Mouse (Mus musculus) spleen, adult 12 weeks (tissue): ENCODE measurements around the gene Rnf180.

Source experiments
- DNase-seq: peaks from one replicate; pipeline ENCODE4 v3.0.0; 2022; ENCODE audit warnings: low spot score

Gene Rnf180

GRCm38 (mm10) chr13:105250767-105251166 lies 43.8 kb downstream of the Rnf180 start:
- no peak for DNase-seq

DNA sequence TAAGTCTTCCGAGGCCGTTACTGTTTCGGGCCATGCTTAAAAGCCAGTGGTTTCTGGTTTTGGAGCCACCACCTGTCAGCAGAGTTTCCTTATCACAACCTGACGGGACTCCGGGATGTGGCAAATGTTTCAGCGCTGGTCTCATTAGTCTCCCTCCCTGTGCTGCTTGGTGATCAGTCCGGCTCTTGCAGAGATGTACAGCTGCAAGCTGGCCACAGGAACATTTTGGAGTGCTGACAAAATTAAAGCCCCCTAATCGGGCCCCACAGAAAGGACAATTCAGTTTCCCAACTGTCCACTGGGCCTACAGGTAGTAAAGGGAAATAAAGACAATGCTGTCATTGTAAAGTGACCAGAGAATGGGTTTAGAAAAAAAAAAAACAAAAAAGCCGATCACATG lies 44.4 kb downstream of the Rnf180 start:
- no peak for DNase-seq

GRCm38 (mm10) chr13:105249599-105249998 lies 45.0 kb downstream of the Rnf180 start:
- DNase-seq = no peak

DNA sequence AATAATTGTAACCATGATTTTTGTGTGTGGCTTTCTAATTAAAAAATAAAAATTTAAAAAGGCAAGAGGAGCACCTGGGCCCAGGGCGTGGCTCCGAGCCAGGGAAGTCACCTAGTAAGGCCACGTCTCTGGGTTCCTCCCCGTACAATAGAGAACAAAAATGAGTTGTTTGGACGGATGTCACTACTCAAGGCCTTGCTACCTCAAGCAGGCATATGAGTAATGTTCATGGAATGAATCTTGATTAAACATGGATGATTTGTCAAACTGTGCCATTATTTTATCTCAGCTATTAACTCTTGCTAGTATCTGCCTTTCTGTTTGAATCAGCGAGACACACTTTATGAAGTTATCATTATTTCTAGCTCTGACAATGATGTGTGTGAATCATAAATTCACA lies 46.9 kb downstream of the Rnf180 start:
- DNase-seq = no peak

GRCm38 (mm10) chr13:105240810-105241209 lies 53.8 kb downstream of the Rnf180 start:
- DNase-seq = no peak

DNA sequence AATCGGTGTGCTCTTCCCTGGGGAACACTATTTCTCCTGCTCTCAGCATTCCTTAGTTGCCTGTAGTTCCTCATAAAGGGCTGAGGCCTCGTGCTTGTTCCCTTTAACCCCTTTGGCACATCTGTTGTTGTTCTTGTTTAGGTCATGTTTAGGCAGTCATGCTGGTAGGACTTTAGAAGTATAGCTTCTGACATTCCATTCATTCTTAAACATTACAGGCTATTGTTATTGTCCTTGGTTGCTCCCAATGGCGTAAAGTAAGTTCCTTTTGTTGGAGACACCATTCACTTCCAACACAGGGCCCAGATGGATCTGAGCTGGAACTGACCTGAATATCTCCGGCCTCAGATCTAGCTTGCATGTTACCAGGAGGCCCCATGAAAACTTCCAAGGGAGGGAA lies 67.5 kb downstream of the Rnf180 start:
- DNase-seq = no peak

GRCm38 (mm10) chr13:105224048-105224447 lies 70.6 kb downstream of the Rnf180 start:
- DNase-seq = no peak

- no peak for DNase-seq
Observed at GRCm38 (mm10) chr13:105223147-105223546, 71.5 kb downstream of the Rnf180 start.

- DNase-seq = no peak
Observed at GRCm38 (mm10) chr13:105222016-105222725, 72.4 kb downstream of the Rnf180 start.

DNA sequence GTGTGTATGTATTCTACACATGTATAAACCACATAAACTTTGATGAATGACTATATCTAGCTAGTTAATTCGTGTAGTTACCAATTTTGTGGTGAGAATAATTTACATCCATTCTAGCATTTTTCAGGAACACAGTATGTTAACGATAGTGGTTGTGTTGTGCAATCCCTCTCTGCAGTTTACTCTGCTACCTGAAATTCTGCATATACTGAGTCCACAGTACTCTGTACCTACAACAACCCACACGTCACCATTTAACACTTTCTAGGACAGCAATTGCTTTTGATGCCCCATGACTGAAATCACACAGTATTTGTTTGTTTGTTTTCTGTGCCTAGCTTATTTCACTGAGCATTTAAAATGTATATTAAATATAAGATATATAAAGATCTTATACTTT lies 83.9 kb downstream of the Rnf180 start:
- no peak for DNase-seq

DNA sequence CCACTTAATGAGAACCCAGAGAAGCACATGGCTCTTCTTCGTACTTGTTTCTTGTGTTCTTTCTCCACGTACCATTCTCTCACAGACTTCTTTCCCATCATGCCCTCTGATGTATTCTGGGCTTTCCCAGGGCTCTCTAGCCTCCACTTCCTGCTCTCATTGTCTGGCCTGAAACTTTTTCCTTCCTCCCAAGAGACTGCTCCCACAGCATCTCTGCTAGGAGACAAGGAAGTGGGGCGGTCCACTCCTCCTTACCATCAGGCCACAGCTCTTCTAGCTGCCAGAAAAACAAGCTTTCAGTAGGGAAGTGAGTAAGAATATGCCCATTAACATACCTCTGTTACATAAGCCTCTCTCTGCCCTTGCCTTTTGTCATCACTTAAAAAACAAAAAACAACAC lies 90.8 kb downstream of the Rnf180 start:
- DNase-seq = no peak

DNA sequence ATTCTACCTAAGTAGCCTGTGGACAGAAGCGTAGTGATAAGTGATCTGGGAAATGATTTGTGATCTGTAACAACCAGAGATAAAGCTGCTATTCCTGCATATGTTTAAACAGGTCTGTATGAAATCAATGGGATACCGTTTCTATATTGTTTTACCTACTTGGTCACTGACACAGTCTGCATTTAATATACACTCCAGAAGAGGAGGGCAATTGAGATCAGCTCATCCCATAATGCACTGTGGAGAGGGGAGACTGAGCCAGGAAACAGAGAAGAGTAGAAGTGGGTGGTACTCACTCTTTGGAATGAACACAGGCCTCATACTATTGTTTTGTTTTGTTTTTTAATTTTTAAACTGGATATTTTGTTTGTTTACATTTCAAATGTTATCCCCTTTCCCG lies 96.0 kb downstream of the Rnf180 start:
- DNase-seq = no peak

GRCm38 (mm10) chr13:105198028-105198427 lies 96.6 kb downstream of the Rnf180 start:
- DNase-seq = no peak

DNA sequence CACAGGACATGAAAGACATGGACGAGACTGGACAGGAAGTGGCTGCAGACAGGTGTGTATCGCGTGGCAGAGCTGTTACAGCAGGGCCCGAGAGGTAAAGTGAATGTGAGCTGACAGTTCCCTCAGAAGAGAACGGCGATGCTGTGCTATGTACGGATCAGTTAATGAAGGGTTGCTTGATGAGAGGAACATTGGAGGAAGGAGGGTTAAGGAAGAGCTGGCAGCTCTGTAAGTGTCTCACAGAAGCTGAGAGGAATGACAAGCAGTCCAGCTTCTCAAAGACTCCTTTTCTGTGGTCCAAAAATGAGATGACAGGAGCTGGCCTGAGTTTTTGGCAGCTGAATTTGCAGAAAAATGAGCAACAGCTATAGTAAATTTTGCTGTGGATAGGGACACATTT lies 101.0 kb downstream of the Rnf180 start:
- DNase-seq = no peak

- no peak for DNase-seq
Observed at GRCm38 (mm10) chr13:105188730-105189129, 105.9 kb downstream of the Rnf180 start.

DNA sequence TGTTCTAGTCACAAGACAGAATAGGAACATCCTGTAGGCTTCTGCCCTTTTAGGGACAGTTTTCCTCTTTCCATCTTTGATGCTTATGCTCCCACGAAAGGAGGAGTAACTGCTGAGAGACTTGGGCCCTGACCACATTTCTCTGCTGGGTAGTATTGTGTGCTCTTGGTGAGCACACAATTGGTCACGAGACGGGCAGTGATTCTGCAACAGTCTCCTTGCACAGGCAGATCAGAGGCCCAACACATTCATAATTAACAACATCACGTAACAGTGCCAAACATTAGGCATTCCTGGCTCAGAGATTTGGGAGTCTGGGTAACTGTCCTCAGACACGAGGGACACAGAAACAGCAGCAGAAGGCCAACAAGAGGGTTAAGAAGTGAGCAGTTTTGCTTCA lies 113.8 kb downstream of the Rnf180 start:
- no peak for DNase-seq

- DNase-seq = no peak
Observed at GRCm38 (mm10) chr13:105165441-105165840, 129.2 kb downstream of the Rnf180 start.

GRCm38 (mm10) chr13:105153955-105154354 lies 140.7 kb downstream of the Rnf180 start:
- no peak for DNase-seq

- DNase-seq = no peak
Observed at GRCm38 (mm10) chr13:105150006-105150405, 144.6 kb downstream of the Rnf180 start.

DNA sequence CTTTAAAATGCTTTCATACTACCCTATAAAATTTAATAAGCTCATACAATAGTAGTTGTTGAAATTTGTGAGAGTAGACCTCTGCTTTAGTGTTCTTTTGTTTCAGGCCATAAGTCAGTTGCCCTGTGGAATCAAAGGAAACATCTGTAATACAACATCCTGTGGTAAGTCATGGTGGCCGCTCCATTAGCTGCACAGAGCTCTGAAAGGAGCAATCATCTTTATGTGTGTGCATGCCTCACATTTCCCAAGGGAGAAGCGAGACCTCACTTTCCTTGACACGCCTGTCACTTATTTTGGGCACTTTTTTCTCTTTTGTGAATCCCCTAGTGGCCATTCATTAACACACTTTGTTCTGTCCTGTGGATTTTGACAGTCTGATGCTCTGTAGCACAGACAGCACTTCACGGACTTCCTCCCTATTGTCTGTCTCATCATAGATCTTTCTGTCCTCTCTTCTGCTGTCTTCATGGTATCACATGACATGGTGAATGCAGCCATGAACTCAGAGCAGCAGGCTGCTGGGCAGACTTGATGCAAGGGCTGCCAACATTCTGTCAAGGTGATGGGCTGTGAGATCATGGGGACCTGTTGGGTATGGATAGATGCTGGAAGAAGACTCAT lies 146.7 kb downstream of the Rnf180 start:
- no peak for DNase-seq

GRCm38 (mm10) chr13:105146827-105147226 lies 147.8 kb downstream of the Rnf180 start:
- DNase-seq = no peak

DNA sequence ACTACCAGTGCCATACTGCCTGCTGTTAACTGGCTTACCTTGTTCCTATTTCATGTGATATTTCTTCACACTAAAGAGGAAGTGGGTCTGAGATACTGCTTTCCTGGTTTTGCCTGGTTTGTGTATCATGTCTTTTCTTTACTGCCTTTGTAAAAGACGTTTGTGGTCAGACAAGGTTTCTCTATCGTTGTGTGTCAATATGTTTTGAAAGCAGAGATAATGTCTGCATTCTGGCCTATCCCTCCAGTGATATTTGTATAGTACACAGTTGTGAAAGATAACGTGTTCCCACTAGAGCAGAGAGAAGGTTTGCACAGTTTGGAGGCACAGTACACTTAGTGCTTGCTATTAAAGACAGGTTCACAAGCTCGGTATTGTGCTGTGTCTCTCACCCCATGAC lies 154.7 kb downstream of the Rnf180 start:
- no peak for DNase-seq

GRCm38 (mm10) chr13:105134397-105134796 lies 160.2 kb downstream of the Rnf180 start:
- DNase-seq = no peak

DNA sequence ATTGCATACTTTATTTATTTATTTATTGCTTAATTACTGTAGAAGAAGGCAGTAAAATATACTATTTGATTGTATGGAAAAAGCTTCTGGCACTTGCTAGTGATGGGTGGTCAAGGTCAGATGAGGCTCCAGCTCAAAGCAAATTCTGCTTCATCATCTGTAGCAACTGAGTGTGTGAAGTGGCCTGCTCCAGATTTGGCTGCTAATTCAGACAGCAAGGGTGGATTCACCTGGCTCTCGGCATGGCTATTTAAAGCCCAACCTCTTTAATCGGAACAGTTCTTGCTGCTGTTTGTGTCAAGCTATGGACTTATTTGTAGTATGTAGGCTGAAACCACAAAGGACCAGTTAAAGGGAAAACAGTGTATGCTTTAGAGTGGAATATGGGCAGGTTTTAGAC lies 161.8 kb downstream of the Rnf180 start:
- no peak for DNase-seq
